Mouse (Mus musculus) ES-E14 (cell line): ENCODE data around the gene Lifr.

Source experiments
- CHD2 ChIP-seq: IDR thresholded peaks from 2 replicates; pipeline ENCODE4 v1.6.1; 2014; ENCODE audit warnings: mild to moderate bottlenecking, low read depth, low read length, inconsistent platforms
- HCFC1 ChIP-seq: IDR thresholded peaks from 2 replicates; pipeline ENCODE4 v1.6.1; 2012; ENCODE audit warnings: low read length, inconsistent platforms, borderline replicate concordance; ENCODE audit not compliant: insufficient read depth
- ZC3H11A ChIP-seq: IDR thresholded peaks from 2 replicates; pipeline ENCODE4 v1.6.1; 2012; ENCODE audit warnings: low read depth, mild to moderate bottlenecking, inconsistent platforms, low read length, borderline replicate concordance
- ZNF384 ChIP-seq: IDR thresholded peaks from 2 replicates; pipeline ENCODE4 v1.6.1; 2012; ENCODE audit warnings: low read depth, low read length, inconsistent platforms

- TF ChIP-seq CHD2 = no peak
- TF ChIP-seq ZC3H11A = no peak
- TF ChIP-seq ZNF384 = no peak
- TF ChIP-seq HCFC1 = no peak
These were observed 25.4 kb upstream of the Lifr start for GRCm38 (mm10) chr15:7064992-7065523.
